Mouse (Mus musculus) c-Kit-positive CD71-negative TER-119-negative erythroid progenitor cells, embryonic 14.5 days (primary cell): ENCODE data around the gene Gm49333.

Experiments
- DNase-seq: peaks from one replicate; pipeline ENCODE4 v3.0.0-alpha.2; 2013; ENCODE audit warnings: low read depth

Gm49333 gene

DNA sequence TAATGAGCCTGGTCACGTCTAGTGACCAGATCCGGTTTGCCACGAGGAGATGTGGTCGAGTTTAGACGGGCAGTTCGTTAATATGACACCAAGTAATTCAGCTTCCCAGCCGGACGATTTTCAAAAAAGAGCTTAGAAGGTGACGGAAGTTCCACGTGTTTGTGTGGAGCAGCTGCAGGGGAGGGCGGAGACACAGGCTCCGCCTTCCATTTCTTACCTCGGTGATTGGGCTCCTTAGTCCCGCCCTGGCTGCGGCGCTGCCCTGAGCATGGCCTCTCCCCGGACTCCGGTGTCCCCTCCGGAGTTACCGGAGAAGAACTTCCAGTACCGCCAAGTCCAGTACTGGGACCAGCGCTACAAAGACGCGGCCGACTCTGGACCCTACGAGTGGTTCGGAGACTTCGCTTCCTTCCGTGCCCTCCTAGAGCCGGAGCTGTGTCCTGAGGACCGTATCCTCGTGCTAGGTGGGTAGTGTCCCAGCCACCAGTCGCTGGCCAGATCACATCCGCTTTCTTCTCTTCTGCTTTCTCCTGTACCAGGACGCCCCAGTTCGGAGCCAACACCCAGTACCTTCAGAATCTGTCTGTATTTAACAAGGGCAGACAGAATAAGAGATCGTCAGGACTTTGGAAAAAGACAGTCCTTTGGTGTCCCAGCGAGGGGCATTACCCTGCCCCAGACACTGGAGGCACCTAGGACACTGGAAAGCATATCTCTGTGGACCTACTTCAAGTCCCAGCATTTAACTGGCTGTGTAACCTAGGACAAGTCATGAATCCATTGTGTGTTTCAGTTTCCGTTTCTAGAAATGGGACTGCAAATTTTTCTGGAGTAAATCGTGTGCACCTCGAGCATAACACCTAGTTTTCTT, at the start of gene Gm49333, which contains the start of the genes Eef1akmt4 and Alg3:
Gene Gm49333 (plus strand): TSS at position 254 of the 871 bp plus-strand sequence.
Gene Eef1akmt4 (plus strand): TSS at position 237 of the 871 bp plus-strand sequence.
Gene Alg3 (minus strand): TSS at position 379 of the 871 bp plus-strand sequence.
- peak; percentile 93 for DNase-seq

DNA sequence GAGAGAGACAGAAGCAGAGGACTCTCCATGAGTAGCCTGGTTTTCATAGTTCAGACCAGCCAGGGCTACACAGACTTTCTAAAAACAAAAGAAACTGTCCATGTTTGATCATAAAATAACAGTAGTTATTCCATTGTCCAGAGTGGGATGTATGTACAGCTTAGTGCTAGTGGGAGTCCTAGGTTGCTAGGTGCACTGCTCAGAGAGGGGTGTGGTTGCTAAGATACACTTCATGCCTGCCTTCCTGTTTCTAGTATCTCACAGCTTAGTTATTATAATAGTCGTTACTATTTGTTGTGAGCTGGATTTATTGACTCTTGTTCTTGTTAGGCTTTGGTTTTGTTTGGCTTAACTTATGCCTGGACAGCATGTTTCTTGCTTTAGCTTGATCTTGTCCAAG, 46.3 kb upstream of the Gm49333 start:
- no peak for DNase-seq

DNA sequence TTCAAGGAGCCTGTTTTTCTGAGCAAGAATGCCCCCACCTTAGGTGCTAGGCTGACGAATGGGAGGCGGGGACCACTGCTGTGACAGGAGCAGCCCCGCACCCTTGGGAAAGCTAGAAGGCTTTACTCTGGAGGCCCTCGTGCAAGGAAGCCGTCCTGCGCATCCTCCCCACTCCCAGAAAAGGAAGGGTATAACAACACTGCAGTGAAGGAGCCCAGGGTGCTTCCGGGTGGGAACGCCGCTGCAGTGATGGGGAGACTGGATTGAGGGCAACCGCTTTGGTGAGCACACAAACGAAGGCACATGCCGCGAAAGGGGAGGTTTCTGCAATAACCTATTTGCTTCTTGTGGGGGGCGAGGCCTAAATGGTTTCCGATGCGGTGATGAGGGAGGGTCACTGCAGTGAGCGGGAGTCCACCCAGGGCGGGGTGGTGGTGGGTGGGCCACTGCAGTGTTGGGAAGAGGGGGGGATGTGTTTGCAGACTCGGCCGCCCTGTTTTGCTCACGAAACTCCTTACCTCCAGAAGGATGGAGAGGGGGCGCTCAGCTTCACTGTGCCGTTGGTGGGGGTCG, 22.0 kb upstream of the Gm49333 start, which contains the start of gene Vwa5b2:
Gene Vwa5b2 (plus strand): TSS at position 106 of the 573 bp plus-strand sequence.
- no peak for DNase-seq

DNA sequence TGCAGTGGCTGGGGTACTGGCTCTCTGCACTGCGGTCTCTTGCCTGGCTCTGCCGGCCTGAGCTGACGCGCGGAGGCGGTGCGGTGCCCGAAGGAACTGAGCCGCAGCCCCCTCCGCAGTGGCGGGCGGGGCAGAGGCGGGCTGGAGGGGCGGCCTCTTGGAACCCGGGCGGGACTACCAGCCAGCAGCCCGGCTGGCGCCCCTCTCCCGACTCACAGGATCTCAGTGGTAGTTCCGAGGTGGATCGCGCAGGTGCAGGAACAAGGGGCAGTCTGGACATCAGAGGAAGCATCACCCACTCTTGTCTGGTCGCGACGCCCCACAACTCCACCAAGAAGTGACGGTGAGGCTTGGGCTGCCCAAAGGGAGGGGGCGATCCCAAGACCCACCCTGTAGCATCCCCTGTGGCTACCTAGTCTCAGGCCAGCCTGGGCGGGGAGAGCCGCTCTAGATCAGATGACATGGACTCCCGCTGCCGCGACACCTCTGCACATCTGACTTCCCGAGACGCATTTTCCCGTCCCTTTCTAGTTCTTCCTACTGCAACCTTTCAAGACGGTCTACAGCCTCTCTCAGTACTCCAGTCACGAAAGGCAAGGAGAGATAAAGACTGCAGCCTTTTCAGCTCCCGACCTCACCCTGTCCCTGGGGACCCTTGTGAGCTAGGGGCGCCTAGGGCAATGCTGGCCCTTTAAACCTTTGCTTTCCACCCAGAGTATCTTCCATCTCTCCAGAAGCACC, 21.3 kb upstream of the Gm49333 start:
- no peak for DNase-seq

DNA sequence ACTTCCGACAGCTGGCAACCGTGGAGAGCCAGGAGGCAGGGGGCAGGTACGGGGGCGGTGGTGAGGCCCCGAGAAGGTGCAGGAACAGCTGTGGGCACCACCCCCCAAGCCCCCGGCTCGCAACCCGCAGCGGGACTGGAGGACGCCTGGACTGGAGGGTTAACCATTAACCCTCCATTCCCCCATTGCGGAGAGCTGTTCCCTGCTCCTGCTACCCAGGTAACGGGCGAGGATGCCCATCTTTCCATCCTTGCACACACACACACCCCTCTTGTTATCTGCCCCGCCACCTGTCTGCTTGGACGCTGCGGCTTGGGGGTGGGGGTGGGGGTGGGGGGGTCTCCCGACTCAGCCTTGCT, 20.8 kb upstream of the Gm49333 start:
- no peak for DNase-seq

DNA sequence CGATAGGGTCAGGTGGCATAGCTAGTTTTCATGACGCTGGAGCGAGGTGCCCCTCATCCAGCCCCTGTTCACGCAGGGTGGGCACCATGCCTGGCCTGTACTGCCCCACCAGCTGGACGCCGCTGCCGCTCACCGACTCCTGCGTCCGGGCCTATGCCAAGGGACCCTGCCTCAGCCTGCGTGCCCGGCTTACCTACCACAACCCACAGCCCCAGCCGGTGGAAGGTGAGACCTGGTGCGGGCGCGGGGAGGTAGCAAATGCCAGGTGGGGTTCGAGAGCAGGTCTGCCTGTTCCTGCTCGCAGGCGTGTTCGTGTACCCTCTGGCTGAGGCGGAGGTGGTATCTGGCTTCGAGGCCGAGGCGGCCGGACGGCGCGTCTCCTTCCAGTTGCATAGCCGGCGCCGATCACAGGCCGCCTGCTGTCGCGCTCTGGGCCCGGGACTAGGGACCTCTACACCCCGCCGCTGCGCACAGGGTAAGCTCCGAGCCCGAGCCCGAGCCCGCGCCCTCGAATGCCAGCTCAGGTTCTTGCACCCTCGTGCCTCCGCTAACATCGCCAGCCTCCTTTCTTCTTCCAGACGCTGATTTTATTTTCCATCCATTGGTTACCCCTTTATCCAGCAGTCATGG, 20.2 kb upstream of the Gm49333 start:
- no peak for DNase-seq

DNA sequence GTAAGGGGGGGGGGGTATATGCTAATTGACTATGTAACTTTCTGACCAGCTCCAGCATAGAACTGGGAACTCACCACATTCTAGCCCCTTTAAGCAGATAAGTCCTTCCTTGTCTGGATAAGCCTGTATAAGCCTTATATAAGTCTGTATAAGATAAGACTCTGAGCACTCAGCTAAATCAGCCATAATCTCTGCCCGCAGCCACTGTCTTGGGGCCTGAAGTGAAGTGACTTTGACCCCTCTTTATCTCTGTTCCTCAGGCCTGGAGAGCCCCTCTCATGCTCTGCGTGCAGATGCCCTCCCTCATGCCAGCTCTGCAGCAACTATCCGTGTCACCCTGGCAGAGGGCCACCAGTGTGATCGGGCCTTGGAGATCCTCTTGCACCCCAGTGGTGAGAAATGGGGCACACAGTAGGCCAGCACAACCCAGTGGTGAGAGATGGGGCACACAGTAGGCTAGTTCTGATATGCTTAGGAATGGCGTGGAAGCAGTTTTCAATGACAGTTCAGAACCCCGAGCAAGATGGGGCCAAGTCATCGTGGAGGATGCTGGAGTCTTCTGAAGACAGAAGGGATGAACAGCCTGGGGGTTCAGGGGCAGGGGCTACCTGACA, 16.2 kb upstream of the Gm49333 start:
- DNase-seq, result no peak

DNA sequence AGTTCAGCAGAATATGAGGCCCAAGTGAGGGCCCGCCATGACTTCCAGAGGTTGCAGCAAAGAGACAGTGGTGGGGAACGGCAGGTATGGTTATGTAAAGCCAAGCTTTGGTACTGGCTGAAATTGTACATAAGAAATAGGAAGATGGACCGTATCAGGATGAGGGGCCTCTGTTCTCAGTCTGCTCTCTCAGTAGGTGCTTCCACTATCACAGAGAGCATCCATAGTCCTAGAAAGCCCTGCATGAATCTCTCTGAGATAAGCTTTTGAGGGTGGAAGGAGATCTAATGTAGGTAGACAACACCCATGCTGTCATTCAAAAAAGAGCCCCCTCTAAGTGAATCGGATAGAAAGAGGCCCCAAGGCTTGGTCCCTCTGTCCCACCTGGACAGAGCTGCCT, 15.7 kb upstream of the Gm49333 start:
- DNase-seq, result no peak

DNA sequence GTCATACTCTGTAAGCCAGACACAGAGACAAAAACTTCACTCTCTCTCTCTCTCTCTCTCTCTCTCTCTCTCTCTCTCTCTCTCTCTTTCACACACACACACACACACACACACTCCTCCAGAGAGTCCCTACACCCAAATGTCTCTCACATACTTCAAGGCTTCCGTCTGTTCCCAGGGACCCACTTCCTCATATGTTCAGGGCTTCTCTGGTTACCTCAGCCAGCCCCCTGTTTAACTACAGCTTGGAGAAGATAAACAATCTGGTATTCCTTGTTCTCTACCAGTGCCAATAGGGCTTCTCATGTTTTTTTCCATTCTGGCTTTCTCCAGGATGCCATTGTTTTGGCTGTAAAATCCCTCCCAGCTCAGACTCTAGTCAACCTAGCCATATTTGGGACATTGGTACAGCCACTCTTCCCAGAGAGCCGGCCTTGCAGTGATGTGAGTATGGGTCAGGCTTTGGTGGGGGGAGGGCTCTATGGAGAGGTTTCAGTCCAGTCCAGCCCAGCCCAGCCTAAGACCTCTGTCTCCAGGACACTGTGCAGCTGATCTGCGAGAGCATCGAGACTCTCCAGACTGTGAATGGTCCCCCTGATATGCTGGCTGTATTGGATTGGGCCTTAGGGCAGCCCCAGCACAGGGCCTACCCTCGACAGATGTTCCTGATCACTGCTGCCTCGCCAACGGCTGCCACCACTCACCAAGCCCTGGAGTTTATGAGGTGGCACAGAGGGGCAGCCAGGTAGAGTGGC, 14.5 kb upstream of the Gm49333 start:
- no peak for DNase-seq

DNA sequence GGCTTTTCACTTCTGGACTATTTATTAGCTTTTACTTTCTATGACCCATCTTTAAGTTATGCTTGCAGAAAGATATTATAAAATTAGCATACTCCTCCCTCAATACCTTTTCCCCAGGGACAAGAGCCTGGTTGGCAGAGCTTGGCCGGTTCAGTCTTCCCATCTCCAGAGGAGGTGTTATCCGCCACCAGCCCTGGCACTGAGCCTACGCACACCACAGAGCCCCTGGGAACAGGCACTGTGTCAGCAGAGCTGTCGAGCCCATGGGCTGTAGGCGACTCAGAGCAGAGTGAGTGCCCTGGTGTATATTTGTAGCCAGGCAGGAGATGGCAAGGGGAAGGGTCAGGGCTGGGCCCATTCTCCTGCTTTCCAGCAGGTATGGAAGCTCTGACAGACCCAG, 10.9 kb upstream of the Gm49333 start:
- DNase-seq, result no peak

DNA sequence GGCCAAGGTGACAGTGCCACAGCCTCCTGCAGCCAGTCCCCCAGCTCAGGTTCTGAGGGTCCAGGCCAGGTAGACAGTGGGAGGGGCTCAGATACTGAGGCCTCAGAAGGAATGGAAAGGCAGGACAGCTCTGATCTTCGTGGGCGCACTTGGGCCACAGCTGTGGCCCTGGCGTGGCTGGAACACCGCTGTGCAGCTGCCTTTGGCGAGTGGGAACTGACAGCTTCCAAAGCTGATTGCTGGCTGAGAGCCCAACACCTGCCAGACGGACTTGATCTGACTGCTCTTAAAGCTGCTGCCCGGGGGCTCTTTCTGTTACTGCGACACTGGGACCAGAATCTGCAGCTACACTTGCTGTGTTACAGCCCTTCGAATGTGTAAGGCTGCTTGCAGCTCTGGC, 6.7 kb upstream of the Gm49333 start:
- DNase-seq, result no peak

DNA sequence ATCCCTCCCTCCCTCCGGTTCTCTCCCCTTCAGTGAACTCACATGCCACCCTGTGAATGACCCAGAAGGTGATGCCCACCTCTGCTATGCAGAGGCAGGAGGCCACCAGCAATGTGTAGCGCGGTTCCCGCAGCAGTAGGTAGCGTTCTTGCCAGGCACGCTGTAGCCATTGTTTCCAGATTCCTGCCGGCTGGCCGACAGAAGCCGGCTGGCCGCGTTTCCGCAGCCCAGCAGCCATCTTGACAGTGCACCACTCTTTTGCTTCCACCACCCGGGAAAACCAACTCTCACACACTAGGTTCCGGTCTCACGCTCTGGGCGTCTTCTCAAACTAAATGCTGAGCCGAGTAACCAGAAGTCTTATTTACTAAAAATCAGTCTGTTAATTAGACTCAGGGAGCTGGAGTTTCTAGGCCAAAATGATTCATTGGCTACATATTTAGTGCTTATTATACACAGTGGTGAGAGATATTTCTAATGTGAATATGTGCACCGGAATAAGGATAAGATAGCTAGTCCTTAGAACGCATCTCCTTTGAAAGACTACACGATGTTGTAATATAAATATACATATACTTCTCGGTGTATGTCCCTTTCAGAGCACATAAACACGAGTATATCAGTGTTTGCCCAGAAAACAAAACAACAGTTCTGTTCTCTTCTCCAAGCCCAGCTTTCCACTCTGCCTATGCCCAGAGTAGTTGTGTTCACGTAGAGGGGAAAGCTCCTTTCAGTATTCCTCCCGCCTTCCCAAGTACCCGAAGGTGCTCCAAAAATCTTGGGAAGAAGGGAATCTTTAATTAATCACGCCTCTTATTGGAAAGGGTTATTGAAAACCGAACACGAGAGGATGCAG, 681 bp upstream of the Gm49333 start:
- DNase-seq, result peak; percentile 90

DNA sequence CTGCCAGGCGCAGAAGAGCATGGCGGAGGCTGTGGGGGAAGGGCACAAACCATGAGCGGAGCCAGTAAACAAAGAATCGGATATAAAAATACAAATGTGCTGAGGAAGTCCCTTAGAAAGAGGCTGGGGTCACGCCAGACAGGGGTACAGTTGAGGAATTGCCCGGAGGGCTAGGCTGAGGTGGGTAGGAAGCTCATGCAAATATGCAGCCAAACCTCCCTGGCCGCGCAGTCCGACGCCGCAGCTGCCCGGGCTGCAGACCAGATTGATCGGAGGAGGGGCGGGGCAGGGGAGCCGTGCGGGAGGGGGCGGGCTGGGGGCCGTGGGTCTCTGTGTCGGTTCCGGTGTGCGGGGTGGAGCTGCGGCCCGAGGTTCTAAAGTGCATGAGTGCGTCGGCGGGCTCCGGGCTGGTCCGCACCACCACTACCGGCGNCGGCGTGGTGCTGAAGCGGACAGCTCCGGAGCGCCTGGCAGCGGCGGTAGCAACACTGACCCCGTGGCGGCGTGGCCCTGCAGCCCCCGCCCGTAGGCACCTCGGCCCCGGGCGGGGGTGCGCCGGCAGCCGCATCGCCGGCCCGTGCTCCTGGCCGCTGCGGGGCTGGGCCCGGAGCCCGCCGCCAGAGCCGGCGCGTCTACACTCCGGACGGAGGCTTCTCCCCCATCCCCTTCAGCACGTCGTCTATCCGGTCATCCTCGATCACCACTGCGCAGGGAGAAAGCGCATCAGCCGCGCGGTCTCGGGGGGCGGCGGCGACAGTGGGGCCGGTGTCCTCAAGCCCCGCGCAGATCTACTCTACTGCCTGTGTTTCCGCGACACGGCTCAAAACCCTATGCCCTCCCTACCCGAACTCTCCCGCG, 8.4 kb downstream of the Gm49333 start:
- no peak for DNase-seq

DNA sequence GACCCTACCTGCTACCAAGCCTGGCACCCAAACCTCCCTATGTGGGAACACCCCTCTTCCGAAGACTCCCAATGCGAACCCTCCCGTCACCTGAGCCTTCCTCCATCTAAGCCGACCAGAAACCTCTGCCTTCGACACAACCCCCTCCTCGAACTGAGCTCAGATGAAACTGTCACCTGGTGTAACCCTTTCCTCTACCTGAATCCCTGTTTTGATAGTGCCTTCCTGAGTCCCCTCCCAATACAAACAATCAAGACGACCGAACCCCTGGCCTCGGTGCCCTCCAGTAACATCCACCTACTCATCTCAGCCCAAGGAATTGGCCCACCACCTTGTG, 9.0 kb downstream of the Gm49333 start:
- DNase-seq, result no peak

DNA sequence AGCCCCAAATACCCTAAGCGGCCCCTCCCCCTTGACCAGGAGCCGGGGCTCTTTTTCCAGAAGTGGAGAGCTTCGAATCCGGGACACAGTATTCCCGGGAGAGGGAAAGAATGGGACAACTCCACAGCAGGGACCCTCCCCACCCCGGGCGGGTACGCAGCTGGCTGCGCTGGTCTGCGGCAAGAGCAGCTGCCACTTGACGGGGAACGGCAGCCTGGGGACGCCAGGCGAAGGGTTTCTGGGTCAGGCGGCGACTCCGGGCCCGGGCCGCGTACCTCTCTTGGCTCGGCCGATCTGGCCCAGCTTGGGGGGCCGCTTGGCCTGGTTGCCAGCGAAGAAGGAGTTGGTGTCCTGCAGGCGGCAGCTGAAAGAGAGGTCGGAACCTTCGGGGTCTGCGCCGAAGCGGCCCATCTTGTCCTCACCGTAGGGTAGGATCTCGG, 9.4 kb downstream of the Gm49333 start:
- no peak for DNase-seq

DNA sequence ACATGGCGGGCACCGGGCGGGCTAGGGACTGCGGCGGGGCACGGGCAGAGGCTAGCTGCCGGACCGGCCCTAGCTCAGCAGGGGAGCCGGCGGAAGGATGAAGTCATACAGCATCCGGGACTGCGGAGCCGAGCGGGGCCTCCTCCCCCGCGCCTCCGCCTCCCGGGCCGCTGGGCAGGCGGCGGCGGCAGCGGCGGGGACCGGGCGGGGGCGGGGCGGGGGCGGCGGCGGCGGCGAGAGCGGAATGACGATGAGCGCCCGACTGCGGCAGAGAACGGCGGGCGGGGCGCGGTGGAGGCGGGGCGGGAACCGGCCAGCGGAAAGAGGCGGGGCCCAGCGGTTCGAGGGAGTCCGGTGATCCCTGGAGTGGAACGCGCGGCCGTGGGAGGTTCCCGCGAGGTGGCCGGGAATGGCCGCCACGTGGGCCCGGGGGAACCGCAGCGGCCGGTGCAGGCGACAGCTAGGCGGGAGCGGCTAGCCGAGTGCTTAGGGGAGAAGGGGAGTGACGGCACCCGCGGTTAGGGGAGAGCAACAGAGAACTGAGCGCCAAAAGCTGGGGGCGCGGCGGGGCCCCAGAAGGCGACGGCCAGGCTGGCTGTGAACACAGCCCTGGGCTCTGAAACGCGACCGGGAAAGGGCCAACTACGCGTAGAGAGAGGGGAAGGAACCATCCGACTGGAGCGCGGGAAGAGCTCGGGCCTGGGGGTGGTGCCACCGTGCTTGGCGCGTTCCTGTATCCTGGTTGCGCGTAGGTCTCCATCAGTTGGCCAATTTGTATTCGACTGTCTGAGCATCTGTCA, 10.0 kb downstream of the Gm49333 start, which contains the start of gene Camk2n2:
Gene Camk2n2 (minus strand): TSS at position 97 of the 800 bp plus-strand sequence.
- no peak for DNase-seq

DNA sequence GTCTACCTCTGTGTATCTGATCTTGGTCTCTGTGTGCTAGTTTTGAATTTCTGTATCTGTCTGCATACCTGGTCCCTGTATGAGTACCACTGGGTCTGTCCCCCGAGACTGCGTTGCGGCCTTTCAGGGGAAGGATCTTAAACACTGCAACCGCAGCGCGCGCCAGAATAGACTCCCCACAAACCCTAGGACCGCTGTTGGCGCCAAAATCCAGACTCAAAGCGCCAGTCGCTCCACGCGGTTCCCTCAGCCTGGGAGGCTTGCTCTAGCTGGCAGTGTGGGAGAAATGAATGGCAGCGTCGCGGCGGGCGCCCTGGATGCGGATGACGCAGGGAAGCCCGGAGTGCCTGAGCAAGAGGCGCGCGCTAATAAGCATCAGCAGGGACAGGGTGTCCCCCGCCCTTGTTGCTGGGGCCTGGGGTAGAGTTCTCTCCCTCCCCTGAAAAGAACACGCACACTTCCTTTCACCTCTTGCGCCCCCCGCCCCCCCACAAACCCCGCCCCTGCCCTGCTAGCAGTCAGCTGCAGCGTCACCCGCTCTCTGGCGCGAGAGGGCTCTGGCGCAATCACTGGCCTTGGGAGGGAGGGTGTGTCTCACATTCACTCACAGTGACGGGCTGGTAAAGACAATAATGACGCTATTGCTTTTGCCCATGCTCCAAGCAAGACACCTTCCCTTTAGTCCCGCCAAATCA, 10.7 kb downstream of the Gm49333 start:
- peak; percentile 58 for DNase-seq

DNA sequence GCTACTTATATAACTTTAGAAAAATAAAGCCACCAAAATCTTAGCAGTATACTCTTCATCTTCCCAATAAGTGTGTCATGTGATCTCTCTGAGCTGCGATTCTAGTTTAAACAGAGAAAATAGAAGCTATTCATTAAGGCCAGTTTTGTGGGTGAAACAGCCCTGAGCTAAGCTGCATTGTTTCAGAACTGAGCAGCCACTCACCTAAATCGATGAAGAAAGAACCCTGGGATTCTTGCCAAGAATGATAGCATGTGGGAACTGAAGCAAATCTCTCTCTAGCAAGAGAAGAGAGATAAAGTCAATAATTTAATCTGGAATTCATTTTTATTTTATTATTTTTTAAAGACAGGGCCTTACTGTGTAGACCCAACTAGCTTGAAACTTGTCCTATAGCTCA, 11.8 kb downstream of the Gm49333 start:
- no peak for DNase-seq
